Mouse (Mus musculus) CH12F3 (cell line): ENCODE measurements around the gene Olfr399.

Experiments
- in situ Hi-C: fragments of 300-500 bp; cut with MboI; formaldehyde crosslinking; loops from 2 replicates; pipeline ENCODE4 v1.14.3; 2020; ENCODE audit warnings: low sequenced_read_pairs

Gene Olfr399

GRCm38 (mm10) chr11:74056451-74056850 lies at the start of gene Olfr399, which contains the start of gene Olfr139:
Gene Olfr399, minus strand, starts transcription at chr11:74056615.
Gene Olfr139, minus strand, starts transcription at chr11:74056551.
- in situ Hi-C loops = no loop called here

GRCm38 (mm10) chr11:74105066-74105465 lies 48.7 kb upstream of the Olfr399 start:
- in situ Hi-C loops = no loop called here

- in situ Hi-C loops = no loop called here
These were observed 45.1 kb upstream of the Olfr399 start for GRCm38 (mm10) chr11:74101507-74101906.

- in situ Hi-C loops = no loop called here
These were observed 44.3 kb upstream of the Olfr399 start for GRCm38 (mm10) chr11:74100724-74101123.

GRCm38 (mm10) chr11:74069655-74070054 lies 13.2 kb upstream of the Olfr399 start, which contains the start of gene Zfp616:
Gene Zfp616, plus strand, starts transcription at chr11:74069955.
- in situ Hi-C loops = no loop called here

GRCm38 (mm10) chr11:74051347-74051746 lies 5.1 kb downstream of the Olfr399 start:
- in situ Hi-C loops = no loop called here
